Mouse (Mus musculus) adrenal gland, postnatal 10 days (tissue): ENCODE data around the gene Gprc6a. TPM values are rescaled to one million over a fixed set of nuclear protein-coding genes. Genes with fewer than 3 reads are reported as not detected.

ENCODE experiments used
- DNase-seq: peaks from one replicate; pipeline ENCODE4 v3.0.0; 2021; ENCODE audit warnings: mixed read lengths
- long read RNA-seq, 2 experiments: library from polyadenylated mRNA; stranded (forward); transcript quantifications; one replicate each; pipeline ENCODE4 v2.0.0; 2021
- total RNA-seq, 2 experiments: library from RNA; stranded (reverse); gene quantifications; 2 replicates each; pipeline ENCODE4 v1.2.3; 2021

The Gprc6a gene
- not detected for total RNA-seq
- long read RNA-seq, experiment 1, result 0 reads
- long read RNA-seq, experiment 2, result 0 reads

- DNase-seq, result no peak
Measured at GRCm38 (mm10) chr10:51631411-51632136, at the start of gene Gprc6a. Gprc6a (minus strand) TSS chr10:51631461.

- DNase-seq, result no peak
Measured at GRCm38 (mm10) chr10:51678251-51678639, 47.0 kb upstream of the Gprc6a start.

GRCm38 (mm10) chr10:51677548-51678250, 46.4 kb upstream of the Gprc6a start, which contains the start of gene Rfx6:
Rfx6 (plus strand) TSS chr10:51677756.
- DNase-seq, result no peak

- no peak for DNase-seq
Measured at GRCm38 (mm10) chr10:51672082-51672779, 41.0 kb upstream of the Gprc6a start.

- no peak for DNase-seq
Measured at GRCm38 (mm10) chr10:51671583-51671982, 40.3 kb upstream of the Gprc6a start.

GRCm38 (mm10) chr10:51669334-51669733, 38.1 kb upstream of the Gprc6a start:
- no peak for DNase-seq

GRCm38 (mm10) chr10:51657324-51657723, 26.1 kb upstream of the Gprc6a start:
- DNase-seq, result no peak

- no peak for DNase-seq
Measured at GRCm38 (mm10) chr10:51649506-51650221, 18.4 kb upstream of the Gprc6a start.

GRCm38 (mm10) chr10:51621193-51621592, 10.1 kb downstream of the Gprc6a start:
- DNase-seq, result no peak

- no peak for DNase-seq
Measured at GRCm38 (mm10) chr10:51620126-51620525, 11.1 kb downstream of the Gprc6a start.

GRCm38 (mm10) chr10:51618538-51618937, 12.7 kb downstream of the Gprc6a start:
- DNase-seq, result no peak

GRCm38 (mm10) chr10:51614826-51615590, 16.3 kb downstream of the Gprc6a start:
- no peak for DNase-seq

- DNase-seq, result no peak
Measured at GRCm38 (mm10) chr10:51613421-51613820, 17.8 kb downstream of the Gprc6a start.

- no peak for DNase-seq
Measured at GRCm38 (mm10) chr10:51611969-51612682, 19.1 kb downstream of the Gprc6a start.

- DNase-seq, result no peak
Measured at GRCm38 (mm10) chr10:51609741-51610425, 21.4 kb downstream of the Gprc6a start.

- no peak for DNase-seq
Measured at GRCm38 (mm10) chr10:51596928-51597635, 34.2 kb downstream of the Gprc6a start.

- DNase-seq, result peak; percentile 3
Measured at GRCm38 (mm10) chr10:51595001-51595931, 36.0 kb downstream of the Gprc6a start.

- no peak for DNase-seq
Measured at GRCm38 (mm10) chr10:51591574-51591973, 39.7 kb downstream of the Gprc6a start.
